Mouse (Mus musculus): ENCODE data around the gene H2afx. TPM values are rescaled to one million over a fixed set of nuclear protein-coding genes. Genes with fewer than 3 reads are reported as not detected.
"Not testable (repeated sequence)": the region's sequence is repeated elsewhere in the genome, so short reads cannot be mapped to it uniquely, and the experiment has no call there.

Gene H2afx
- polyA plus RNA-seq, 1 experiment = 255 TPM

DNA sequence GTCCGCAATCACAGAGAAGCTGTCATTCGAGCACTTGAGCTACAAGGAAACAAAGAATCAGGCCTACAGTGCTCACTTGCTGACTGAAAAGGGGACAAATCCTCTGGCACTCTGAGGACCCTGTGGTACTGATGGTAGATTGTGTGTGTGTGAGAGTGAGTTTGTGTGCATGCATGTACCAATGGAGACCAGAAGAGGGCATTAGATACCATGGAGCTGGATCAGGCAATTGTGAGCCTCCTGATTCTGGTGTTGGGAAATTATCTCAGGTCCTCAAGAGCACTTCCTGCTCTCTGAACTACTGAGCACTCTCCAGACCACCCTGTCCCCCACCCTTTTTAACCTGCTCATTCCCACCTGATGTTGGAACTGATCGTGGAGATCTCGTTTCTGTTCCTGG, 14.1 kb downstream of the H2afx start:
- H3K4me3 ChIP-seq (ENCODE audit: low read depth, low read length) = no peak overlapping the region
- no peaks in the 10 kb centered on the region for H3K27me3 ChIP-seq (ENCODE audit: control insufficient read depth, insufficient read depth, low read length)
- no peak overlapping the region for H3K27ac ChIP-seq (ENCODE audit: insufficient read depth, low read depth, low read length)
- WGBS = 98% methylated on average over 4 of the region's 4 CpGs
- H3K4me1 ChIP-seq (ENCODE audit: control insufficient read depth, insufficient read depth, insufficient read length, low read length) = no peaks in the 10 kb centered on the region
- TF ChIP-seq CTCF (IDR thresholded peaks at IDR 0.05; ENCODE audit: extremely low read depth, insufficient read length, insufficient replicate concordance, low read depth, low read length) (no peak), POLR2A (IDR thresholded peaks at IDR 0.05; ENCODE audit: low read depth, low read length) (no peak)
- peaks cover 43% of the 10 kb centered on the region for H3K36me3 ChIP-seq (ENCODE audit: control insufficient read depth, insufficient read depth, low read length)

DNA sequence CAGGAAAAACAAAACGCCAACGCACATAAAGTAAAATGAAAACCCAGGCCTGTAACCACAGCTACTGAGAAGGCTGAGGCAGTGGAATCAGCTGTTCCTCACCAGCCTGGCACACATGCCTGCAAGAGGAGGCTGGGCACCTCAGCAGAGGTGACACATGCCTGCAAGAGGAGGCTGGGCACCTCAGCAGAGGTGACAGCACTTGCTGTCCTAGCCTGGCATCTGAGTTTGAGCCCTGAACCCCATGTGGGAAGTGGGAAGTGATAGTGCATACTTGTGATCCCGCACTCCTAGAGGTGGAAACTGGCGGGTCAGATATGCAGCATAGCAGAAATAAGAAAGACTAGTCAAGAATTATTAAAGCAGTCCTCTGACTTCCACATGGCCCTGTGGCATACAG, 16.9 kb downstream of the H2afx start:
- 93% methylated on average over 4 of the region's 4 CpGs for WGBS
- peaks cover 69% of the 10 kb centered on the region for H3K36me3 ChIP-seq (ENCODE audit: control insufficient read depth, insufficient read depth, low read length)
- no peak for TF ChIP-seq CTCF (IDR thresholded peaks at IDR 0.05; ENCODE audit: extremely low read depth, insufficient read length, insufficient replicate concordance, low read depth, low read length)
- TF ChIP-seq POLR2A (IDR thresholded peaks at IDR 0.05; ENCODE audit: low read depth, low read length) = no peak
- H3K27ac ChIP-seq (ENCODE audit: insufficient read depth, low read depth, low read length) = no peak overlapping the region
- H3K4me1 ChIP-seq (ENCODE audit: control insufficient read depth, insufficient read depth, insufficient read length, low read length) = no peaks in the 10 kb centered on the region
- no peak overlapping the region for H3K4me3 ChIP-seq (ENCODE audit: low read depth, low read length)
- H3K27me3 ChIP-seq (ENCODE audit: control insufficient read depth, insufficient read depth, low read length) = no peaks in the 10 kb centered on the region

DNA sequence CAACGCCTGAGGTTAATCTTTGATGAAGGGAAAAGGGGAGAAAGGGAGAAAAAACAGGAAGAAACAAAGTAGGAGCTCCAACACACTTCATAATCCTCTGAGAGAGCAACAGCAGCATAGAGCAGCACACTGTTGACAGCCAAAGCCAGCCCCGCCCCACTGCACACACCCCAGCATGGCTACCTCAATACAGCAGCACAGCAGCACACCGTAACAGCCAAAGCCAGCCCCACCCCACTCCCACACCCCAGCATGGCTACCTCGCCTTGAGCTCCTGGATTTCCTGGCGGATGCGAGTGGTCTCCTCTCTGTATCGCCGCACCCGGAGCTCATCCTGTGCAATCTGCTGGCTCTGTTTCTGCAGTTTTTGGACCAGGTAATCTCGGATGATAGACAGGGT, 17.8 kb downstream of the H2afx start:
- 89% methylated on average over 10 of the region's 10 CpGs for WGBS
- H3K36me3 ChIP-seq (ENCODE audit: control insufficient read depth, insufficient read depth, low read length) = peaks cover 77% of the 10 kb centered on the region
- H3K4me1 ChIP-seq (ENCODE audit: control insufficient read depth, insufficient read depth, insufficient read length, low read length) = no peaks in the 10 kb centered on the region
- no peaks in the 10 kb centered on the region for H3K27me3 ChIP-seq (ENCODE audit: control insufficient read depth, insufficient read depth, low read length)
- no peak overlapping the region for H3K4me3 ChIP-seq (ENCODE audit: low read depth, low read length)
- no peak overlapping the region for H3K27ac ChIP-seq (ENCODE audit: insufficient read depth, low read depth, low read length)
- TF ChIP-seq POLR2A (IDR thresholded peaks at IDR 0.05; ENCODE audit: low read depth, low read length) (no peak), CTCF (IDR thresholded peaks at IDR 0.05; ENCODE audit: extremely low read depth, insufficient read length, insufficient replicate concordance, low read depth, low read length) (no peak)

DNA sequence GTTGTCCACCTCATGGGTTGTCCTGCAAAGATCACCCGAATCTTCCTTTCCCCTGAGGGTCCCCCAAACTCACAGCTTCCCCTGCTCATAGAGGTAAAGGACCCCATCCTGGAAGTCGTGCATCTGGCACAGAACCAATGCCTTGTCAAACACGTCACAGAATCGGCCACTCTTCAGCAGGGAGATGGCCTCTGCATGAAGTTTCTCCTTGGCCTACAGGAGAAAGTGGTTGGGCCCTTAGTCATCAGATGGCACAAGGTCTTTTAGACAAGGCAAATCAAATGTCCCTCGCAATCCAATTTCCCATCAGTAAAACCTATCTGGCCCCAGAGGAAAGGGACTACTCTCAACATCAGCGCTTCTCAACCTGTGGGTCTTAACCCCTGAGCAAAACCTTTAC, 18.6 kb downstream of the H2afx start:
- 92% methylated on average over 6 of the region's 6 CpGs for WGBS
- TF ChIP-seq CTCF (IDR thresholded peaks at IDR 0.05; ENCODE audit: extremely low read depth, insufficient read length, insufficient replicate concordance, low read depth, low read length) (no peak), POLR2A (IDR thresholded peaks at IDR 0.05; ENCODE audit: low read depth, low read length) (no peak)
- H3K4me1 ChIP-seq (ENCODE audit: control insufficient read depth, insufficient read depth, insufficient read length, low read length) = no peaks in the 10 kb centered on the region
- no peak overlapping the region for H3K27ac ChIP-seq (ENCODE audit: insufficient read depth, low read depth, low read length)
- no peaks in the 10 kb centered on the region for H3K27me3 ChIP-seq (ENCODE audit: control insufficient read depth, insufficient read depth, low read length)
- peaks cover 79% of the 10 kb centered on the region for H3K36me3 ChIP-seq (ENCODE audit: control insufficient read depth, insufficient read depth, low read length)
- no peak overlapping the region for H3K4me3 ChIP-seq (ENCODE audit: low read depth, low read length)

DNA sequence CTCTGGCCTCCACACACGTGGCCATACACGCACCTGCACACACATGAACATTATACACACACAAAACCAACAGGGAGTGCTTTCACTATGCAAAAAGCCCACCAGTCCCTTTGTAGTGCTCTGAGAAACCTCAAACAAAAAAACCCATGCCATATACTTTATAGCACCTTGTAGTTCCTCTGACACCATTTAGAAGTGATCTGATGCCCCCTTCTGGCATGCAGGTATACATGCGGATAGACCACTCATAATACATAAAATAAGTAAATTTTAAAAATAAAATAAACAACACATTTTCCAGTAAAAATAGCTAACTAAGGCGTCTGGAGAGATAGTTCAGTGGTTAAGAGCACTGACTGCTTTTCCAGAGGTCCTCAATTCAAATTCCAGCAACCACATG, 22.7 kb downstream of the H2afx start:
- H3K27ac ChIP-seq (ENCODE audit: insufficient read depth, low read depth, low read length) = no peak overlapping the region
- peaks cover 62% of the 10 kb centered on the region for H3K36me3 ChIP-seq (ENCODE audit: control insufficient read depth, insufficient read depth, low read length)
- 65% methylated on average over 4 of the region's 4 CpGs for WGBS
- peaks cover 2% of the 10 kb centered on the region; the same call in 1 of the 2 replicates for H3K4me1 ChIP-seq (ENCODE audit: control insufficient read depth, insufficient read depth, insufficient read length, low read length)
- H3K4me3 ChIP-seq (ENCODE audit: low read depth, low read length) = no peak overlapping the region
- no peaks in the 10 kb centered on the region for H3K27me3 ChIP-seq (ENCODE audit: control insufficient read depth, insufficient read depth, low read length)
- TF ChIP-seq CTCF (IDR thresholded peaks at IDR 0.05; ENCODE audit: extremely low read depth, insufficient read length, insufficient replicate concordance, low read depth, low read length) = no peak
- no peak for TF ChIP-seq POLR2A (IDR thresholded peaks at IDR 0.05; ENCODE audit: low read depth, low read length)

DNA sequence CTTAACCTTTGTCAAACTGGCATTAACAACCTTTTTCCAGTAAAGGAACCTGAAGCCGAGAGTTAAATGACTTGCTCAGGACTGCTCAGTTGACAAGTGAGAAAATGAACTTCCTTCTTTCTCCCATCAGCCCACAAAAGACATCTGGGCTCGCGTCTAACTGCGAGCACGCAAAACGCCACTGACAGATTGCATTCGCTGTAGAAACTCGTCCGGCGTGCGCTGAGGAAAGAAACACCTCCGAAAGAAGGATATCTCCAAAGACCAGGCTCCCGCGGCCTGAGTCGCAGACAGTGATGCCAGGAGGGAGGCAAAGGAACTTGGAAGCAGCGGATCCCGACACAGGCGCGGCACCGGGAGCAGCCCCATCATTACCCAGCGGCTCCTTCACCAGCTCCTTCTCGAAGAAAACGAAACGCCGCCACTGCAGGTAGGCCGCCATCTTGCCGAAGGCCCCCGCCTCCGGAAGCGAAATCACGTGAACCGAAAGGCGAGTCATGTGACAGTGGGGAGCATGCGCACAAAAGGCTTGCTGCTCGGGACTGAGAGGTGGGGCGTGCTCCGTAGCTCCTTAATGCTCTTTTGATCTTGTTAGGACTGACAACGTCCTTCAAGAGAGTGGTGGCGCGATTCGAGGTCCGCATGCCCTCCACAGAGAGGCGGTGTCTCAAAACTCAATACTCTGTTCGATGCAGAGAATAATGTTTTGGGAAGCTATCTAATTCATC, 26.9 kb downstream of the H2afx start, which contains the start of gene Vps11:
Gene Vps11, minus strand, starts transcription at position 481 of the 728 bp plus-strand sequence.
- peaks cover 23% of the 10 kb centered on the region for H3K36me3 ChIP-seq (ENCODE audit: control insufficient read depth, insufficient read depth, low read length)
- H3K27ac ChIP-seq (ENCODE audit: insufficient read depth, low read depth, low read length) = peak within 1 kb of the TSS; percentile 68
- peaks cover 2% of the 10 kb centered on the region; the same call in 1 of the 2 replicates for H3K4me1 ChIP-seq (ENCODE audit: control insufficient read depth, insufficient read depth, insufficient read length, low read length)
- H3K4me3 ChIP-seq (ENCODE audit: low read depth, low read length) = peak within 1 kb of the TSS; percentile 92
- peak; percentile 82; the same call in 1 of the 2 replicates for TF ChIP-seq POLR2A (IDR thresholded peaks at IDR 0.05; ENCODE audit: low read depth, low read length)
- no peak for TF ChIP-seq CTCF (IDR thresholded peaks at IDR 0.05; ENCODE audit: extremely low read depth, insufficient read length, insufficient replicate concordance, low read depth, low read length)
- no peaks in the 10 kb centered on the region for H3K27me3 ChIP-seq (ENCODE audit: control insufficient read depth, insufficient read depth, low read length)
- WGBS = under 1% methylated on average over 44 of the region's 44 CpGs

DNA sequence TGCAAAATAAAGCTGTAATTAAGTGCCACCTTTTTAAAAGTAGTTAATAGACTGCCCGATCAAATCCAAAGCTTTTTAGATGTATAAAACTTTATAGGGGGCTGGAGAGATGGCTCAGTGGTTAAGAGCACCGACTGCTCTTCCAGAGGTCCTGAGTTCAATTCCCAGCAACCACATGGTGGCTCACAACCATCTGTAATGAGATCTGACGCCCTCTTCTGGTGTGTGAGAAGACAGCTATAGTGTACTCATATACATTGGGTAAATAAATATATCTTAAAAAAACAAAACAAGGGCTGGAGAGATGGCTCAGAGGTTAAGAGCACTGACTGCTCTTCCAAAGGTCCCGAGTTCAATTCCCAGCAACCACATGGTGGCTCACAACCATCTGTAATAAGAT, 27.4 kb downstream of the H2afx start:
- 35% methylated on average over 4 of the region's 4 CpGs for WGBS

More for the DNA sequence above, 27.4 kb downstream of the H2afx start:
- not testable (repeated sequence) for H3K27me3 ChIP-seq (ENCODE audit: control insufficient read depth, insufficient read depth, low read length); H3K4me1 ChIP-seq (ENCODE audit: control insufficient read depth, insufficient read depth, insufficient read length, low read length)
- Histone ChIP-seq H3K36me3 (ENCODE audit: control insufficient read depth, insufficient read depth, low read length) (peaks cover 17% of the 10 kb centered on the region), H3K4me3 (ENCODE audit: low read depth, low read length) (peak overlapping the region; percentile 92), H3K27ac (ENCODE audit: insufficient read depth, low read depth, low read length) (peak overlapping the region; percentile 68)

Data from small intestine, adult 2 months (tissue).